Mouse (Mus musculus) subcutaneous adipose tissue, adult 2 months (tissue): ENCODE measurements around the gene Ccr8. TPM values are rescaled to one million over a fixed set of nuclear protein-coding genes. Genes with fewer than 3 reads are reported as not detected.

Experiments
- polyA plus RNA-seq: library from polyadenylated mRNA; depleted of rRNA; stranded (reverse); fragments of >200 nt; gene quantifications from 2 replicates; pipeline ENCODE4 v1.2.3, GENCODE M21; 2012; ENCODE audit warnings: low replicate concordance; rRNA removed

Gene Ccr8
- 0.16 and 0.21 TPM in 2 replicates for polyA plus RNA-seq

GRCm38 (mm10) chr9:120091696-120092238 is at the start of gene Ccr8:
Ccr8 (plus strand) TSS chr9:120092114.

GRCm38 (mm10) chr9:120069779-120070178 is 22.1 kb upstream of the Ccr8 start, which contains the start of gene Cx3cr1:
Cx3cr1 (minus strand) TSS chr9:120069879.

GRCm38 (mm10) chr9:120110211-120111018 is 18.5 kb downstream of the Ccr8 start, which contains the start of gene Slc25a38:
Slc25a38 (plus strand) TSS chr9:120110374.

GRCm38 (mm10) chr9:120127538-120128251 is 35.8 kb downstream of the Ccr8 start, which contains the start of gene Rpsa:
Rpsa (plus strand) TSS chr9:120127689.

Other genes starting within 250 kb of the Ccr8 start
- 38.6 and 57.9 TPM in 2 replicates for gene Wdr48, start 197.2 kb upstream of the Ccr8 start, polyA plus RNA-seq
- gene Gorasp1, start 154.5 kb upstream of the Ccr8 start, polyA plus RNA-seq = 26.0 and 28.5 TPM in 2 replicates
- gene Ttc21a, start 154.5 kb upstream of the Ccr8 start, polyA plus RNA-seq = 0.05 TPM in 1 of 2 replicates, not detected in the other
- 16.6 and 18.4 TPM in 2 replicates for gene Csrnp1, start 107.5 kb upstream of the Ccr8 start, polyA plus RNA-seq
- 0.37 TPM in 2 replicates for gene Xirp1, start 68.5 kb upstream of the Ccr8 start, polyA plus RNA-seq
- gene Cx3cr1, start 22.2 kb upstream of the Ccr8 start, polyA plus RNA-seq = 2.3 and 27.5 TPM in 2 replicates
- 41.9 and 42.7 TPM in 2 replicates for gene Slc25a38, start 18.3 kb downstream of the Ccr8 start, polyA plus RNA-seq
- 1,513 and 3,033 TPM in 2 replicates for gene Rpsa, start 35.6 kb downstream of the Ccr8 start, polyA plus RNA-seq
- gene Mobp, start 57.6 kb downstream of the Ccr8 start, polyA plus RNA-seq = 0.15 TPM in 1 of 2 replicates, not detected in the other
- gene Myrip, start 209.4 kb downstream of the Ccr8 start, polyA plus RNA-seq = 3.8 and 8.7 TPM in 2 replicates